Mouse (Mus musculus) myocyte (in vitro differentiated cells): ENCODE results near the gene Myo1g.

ENCODE experiments used
- CEBPB ChIP-seq: IDR thresholded peaks from 2 replicates; pipeline ENCODE4 v1.6.1; 2011; ENCODE audit warnings: mild to moderate bottlenecking, moderate library complexity; ENCODE audit not compliant: poor library complexity, insufficient read depth, severe bottlenecking
- E2F4 ChIP-seq: IDR thresholded peaks from one replicate; pipeline ENCODE4 v1.6.1; 2011; ENCODE audit warnings: mild to moderate bottlenecking, control low read depth, moderate library complexity; ENCODE audit not compliant: insufficient read depth
- MAX ChIP-seq: IDR thresholded peaks from one replicate; pipeline ENCODE4 v1.6.1; 2011; ENCODE audit warnings: low read depth, mild to moderate bottlenecking, control low read depth
- MYOG ChIP-seq, 3 experiments: IDR thresholded peaks; one replicate each; pipeline ENCODE4 v1.6.1; 2011; ENCODE audit warnings: control low read depth in 2 of 3, low read depth in 2 of 3, mild to moderate bottlenecking in 2 of 3; ENCODE audit not compliant: insufficient read length in 2 of 3, control insufficient read depth in 1 of 3, insufficient read depth in 1 of 3
- POLR2A ChIP-seq: IDR thresholded peaks from one replicate; pipeline ENCODE4 v1.6.1; 2011; ENCODE audit warnings: low read depth, mild to moderate bottlenecking, control low read depth, moderate library complexity; ENCODE audit not compliant: insufficient read length
- POLR2AphosphoS2 ChIP-seq: IDR thresholded peaks from one replicate; pipeline ENCODE4 v1.6.1; 2011; ENCODE audit warnings: low read depth, control low read depth; ENCODE audit not compliant: insufficient read length
- REST ChIP-seq: IDR thresholded peaks from one replicate; pipeline ENCODE4 v1.6.1; 2011; ENCODE audit warnings: mild to moderate bottlenecking, control low read depth, moderate library complexity; ENCODE audit not compliant: insufficient read depth, insufficient read length
- SRF ChIP-seq: IDR thresholded peaks from one replicate; pipeline ENCODE4 v1.6.1; 2011; ENCODE audit warnings: low read depth; ENCODE audit not compliant: control insufficient read depth, insufficient read length
- TCF12 ChIP-seq: IDR thresholded peaks from one replicate; pipeline ENCODE4 v1.6.1; 2011; ENCODE audit warnings: mild to moderate bottlenecking, control low read depth; ENCODE audit not compliant: poor library complexity, insufficient read depth, severe bottlenecking
- USF1 ChIP-seq: IDR thresholded peaks from one replicate; pipeline ENCODE4 v1.6.1; 2011; ENCODE audit warnings: low read depth, mild to moderate bottlenecking, control low read depth, moderate library complexity

DNA sequence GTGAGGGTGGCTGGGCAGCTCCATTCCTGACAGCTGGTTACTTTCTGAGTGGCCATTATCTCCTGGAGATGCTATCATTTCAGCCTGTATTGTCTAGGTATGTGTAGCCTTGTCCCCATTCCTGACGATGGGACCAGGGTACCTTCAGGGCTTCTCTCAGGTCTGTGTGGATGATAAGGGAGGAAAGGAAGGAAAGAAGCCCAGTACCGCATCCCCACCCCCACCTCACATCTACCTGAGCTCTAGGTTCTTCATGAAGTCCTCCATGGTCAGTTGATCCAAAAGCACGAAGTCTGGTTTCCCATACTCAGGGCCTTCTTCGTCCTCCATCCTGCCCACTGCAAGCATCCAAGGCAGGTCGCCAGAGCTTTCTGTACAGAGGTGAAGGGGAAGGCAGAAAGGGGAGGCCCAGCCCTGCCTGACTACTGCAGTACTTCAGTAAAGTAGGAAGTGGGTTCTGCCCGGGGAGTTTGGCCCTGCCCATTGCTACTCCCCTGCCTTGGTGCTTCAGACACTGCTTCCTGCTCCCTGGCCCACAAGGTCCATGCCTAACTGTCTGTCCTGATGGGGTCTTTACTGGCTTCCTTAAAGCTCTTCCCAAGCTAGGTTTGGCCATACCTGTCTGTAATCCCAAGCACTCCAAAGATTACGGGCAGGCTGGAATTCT, at the start of gene Myo1g:
- no peak for TF ChIP-seq POLR2AphosphoS2
- TF ChIP-seq USF1 = no peak
- no peak for TF ChIP-seq MYOG (IDR thresholded peaks at IDR 0.05; ENCODE audit: control insufficient read depth in 1 of 3, insufficient read depth in 1 of 3, insufficient read length in 2 of 3, low read depth in 2 of 3)
- TF ChIP-seq MAX = no peak
- no peak for TF ChIP-seq E2F4
- TF ChIP-seq TCF12 = no peak
- no peak for TF ChIP-seq POLR2A
- no peak for TF ChIP-seq SRF
- TF ChIP-seq CEBPB = no peak
- no peak for TF ChIP-seq REST
